Mouse (Mus musculus): Measurements from ENCODE around the gene Tbc1d15. TPM values are rescaled to one million over a fixed set of nuclear protein-coding genes. Genes with fewer than 3 reads are reported as not detected.

Tbc1d15 gene
- polyA plus RNA-seq (2016; fragmentation: Nextera tagmentation; extraction: Ambion mirVana), result 49.0 and 56.9 TPM in 2 replicates

DNA sequence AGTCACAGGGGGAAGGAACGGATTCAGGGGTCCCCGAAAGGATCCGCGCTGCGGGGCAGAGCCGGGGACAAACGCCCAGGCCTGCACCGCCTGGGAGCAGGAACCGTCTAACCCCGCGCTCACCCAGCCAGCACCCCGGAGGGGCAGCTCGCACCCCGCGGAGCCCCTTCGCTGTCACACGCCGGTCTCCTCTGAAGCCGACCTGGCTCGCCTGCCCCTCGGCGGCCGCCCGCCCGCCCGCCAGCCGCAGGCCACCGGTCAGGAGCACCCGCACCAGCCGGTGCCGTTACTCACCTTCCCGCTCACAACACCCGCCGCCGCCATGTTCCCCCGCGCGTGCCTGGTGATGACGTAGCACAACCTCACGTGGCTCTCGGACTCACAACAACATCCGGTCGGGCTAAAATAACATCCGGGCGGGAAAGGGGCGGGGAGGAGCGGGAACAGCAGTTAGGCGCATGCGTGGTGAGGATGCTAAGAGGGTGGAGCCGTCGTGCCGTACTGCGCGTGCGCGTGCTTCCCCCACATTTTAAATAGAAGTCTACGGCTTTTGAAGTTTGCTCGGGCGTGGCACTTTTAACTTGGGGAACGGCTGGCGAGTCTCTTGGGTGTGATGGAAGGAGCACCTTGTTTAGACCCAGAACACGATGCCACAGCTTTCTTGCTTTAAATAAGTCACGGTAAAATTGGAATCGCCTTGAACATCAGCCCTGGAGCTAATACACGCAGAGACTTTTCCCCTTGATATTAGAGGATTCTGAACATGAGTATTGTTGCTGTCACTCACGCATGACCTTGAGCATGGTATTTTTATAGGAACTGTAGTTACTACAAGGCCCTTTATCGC lies at the start of gene Tbc1d15:
Gene Tbc1d15, minus strand, starts transcription at position 380 of the 847 bp plus-strand sequence.
- H3K4me3 ChIP-seq, result peak within 1 kb of the TSS; percentile 96
- peak within 1 kb of the TSS; percentile 90 for H3K27ac ChIP-seq (replicated peaks)
- DNase-seq (ENCODE audit: low spot score), result peak; percentile 99
- H3K4me1 ChIP-seq, result peaks cover 23% of the 10 kb centered on the region
- WGBS, result under 1% methylated on average over 67 of the region's 67 CpGs
- H3K27me3 ChIP-seq (ENCODE audit: low read depth, poor library complexity, severe bottlenecking), result no peaks in the 10 kb centered on the region
- no peaks in the 10 kb centered on the region for H3K36me3 ChIP-seq
- no peaks in the 10 kb centered on the region for H3K9me3 ChIP-seq (replicated peaks)

DNA sequence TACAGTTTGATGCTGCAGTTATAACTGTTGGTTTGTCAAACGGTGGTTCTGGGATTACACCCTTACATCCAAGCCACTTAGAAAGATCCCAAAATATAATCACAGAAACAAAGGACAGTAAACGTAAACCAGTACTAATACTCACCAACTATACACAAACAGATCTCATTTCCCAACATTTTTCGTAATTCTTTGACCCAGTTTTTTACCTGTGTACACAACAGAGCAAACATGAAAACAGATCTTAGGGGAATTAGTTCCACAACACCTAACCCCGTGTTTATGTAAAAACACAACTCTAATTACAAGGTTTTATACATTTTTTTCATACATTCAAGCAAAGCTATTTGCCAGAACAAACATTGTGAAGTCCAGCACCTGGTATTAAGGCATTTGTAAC lies 47.4 kb upstream of the Tbc1d15 start:
- DNase-seq (ENCODE audit: low spot score), result no peak
- 93% methylated on average over 4 of the region's 4 CpGs for WGBS
- no peak overlapping the region for H3K27ac ChIP-seq (replicated peaks)
- no peaks in the 10 kb centered on the region for H3K27me3 ChIP-seq (ENCODE audit: low read depth, poor library complexity, severe bottlenecking)
- H3K9me3 ChIP-seq (replicated peaks), result no peaks in the 10 kb centered on the region
- H3K4me3 ChIP-seq, result no peak overlapping the region
- H3K4me1 ChIP-seq, result no peaks in the 10 kb centered on the region
- H3K36me3 ChIP-seq, result peaks cover 55% of the 10 kb centered on the region

DNA sequence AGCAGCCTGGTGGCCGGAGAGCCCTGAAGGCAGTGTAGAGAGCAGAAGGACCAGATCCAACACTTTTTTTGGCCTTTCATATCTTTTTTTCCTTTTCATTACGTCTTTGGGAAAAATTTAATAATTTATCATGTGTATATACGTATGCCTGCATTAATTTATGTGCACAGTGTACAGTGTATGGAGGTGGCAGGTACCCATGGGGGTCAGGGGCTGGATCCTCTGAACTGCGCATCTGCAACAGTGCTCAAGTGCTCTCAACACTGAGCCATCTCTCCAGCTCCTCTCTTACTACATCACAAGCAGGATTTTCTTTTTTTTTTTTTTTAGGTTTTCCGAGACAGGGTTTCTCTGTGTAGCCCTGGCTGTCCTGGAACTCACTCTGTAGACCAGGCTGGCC lies 46.3 kb upstream of the Tbc1d15 start:
- no peak overlapping the region for H3K4me3 ChIP-seq
- peaks cover 64% of the 10 kb centered on the region for H3K36me3 ChIP-seq

DNA sequence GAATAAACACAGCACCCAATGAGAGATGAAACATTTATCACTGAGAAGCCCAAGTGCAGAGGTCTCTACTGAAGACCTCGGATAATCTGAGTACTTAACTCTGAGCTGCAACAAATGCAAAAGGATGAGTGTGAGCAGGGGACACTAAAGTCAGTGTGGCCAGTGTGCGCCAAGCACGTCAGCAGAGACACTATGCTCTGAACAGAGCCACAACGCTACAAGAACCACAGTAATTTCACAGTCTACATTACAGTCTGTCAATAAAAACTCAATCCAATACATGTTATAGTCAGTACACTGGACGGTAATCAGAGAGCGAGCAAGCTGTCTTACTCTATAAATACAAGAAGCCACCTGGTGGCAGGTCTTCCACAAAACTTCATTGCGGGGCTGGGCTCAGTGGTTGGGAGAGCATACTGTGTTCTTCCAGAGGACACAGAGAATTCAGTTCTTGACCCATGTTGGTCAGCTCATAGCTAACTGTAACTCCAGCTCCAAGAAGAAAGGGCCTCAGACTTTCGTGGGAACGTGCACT lies 45.2 kb upstream of the Tbc1d15 start:
- DNase-seq (ENCODE audit: low spot score), result no peak
- peaks cover 69% of the 10 kb centered on the region for H3K36me3 ChIP-seq
- 91% methylated on average over 9 of the region's 9 CpGs for WGBS

More for the DNA sequence above, 46.3 kb upstream of the Tbc1d15 start:
- Histone ChIP-seq H3K9me3 (replicated peaks) (no peaks in the 10 kb centered on the region), H3K27me3 (ENCODE audit: low read depth, poor library complexity, severe bottlenecking) (no peaks in the 10 kb centered on the region), H3K4me1 (no peaks in the 10 kb centered on the region), H3K27ac (replicated peaks) (no peak overlapping the region)
- WGBS, result 92% methylated on average over 5 of the region's 5 CpGs
- DNase-seq (ENCODE audit: low spot score), result no peak

DNA sequence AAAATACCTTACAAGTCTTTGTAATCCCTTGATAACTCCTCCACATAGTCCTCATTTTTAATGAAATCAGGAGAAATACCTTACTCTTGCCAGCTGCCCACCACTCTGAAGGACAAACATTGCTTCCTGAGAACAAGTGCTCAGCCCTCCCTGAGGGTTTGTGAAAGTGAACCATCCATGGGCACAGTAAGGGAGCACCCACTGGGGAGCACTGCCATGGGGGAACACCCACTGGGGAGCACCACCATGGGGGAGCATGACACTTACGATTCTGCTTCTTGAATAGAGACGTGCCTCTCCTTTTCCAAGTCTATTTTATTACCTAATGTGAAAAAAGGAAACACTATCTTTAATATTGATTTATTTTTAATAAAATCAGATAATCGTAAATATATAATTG lies 43.9 kb upstream of the Tbc1d15 start:
- 95% methylated on average over 3 of the region's 3 CpGs for WGBS
- Histone ChIP-seq H3K9me3 (replicated peaks) (no peaks in the 10 kb centered on the region), H3K27me3 (ENCODE audit: low read depth, poor library complexity, severe bottlenecking) (no peaks in the 10 kb centered on the region), H3K4me3 (no peak overlapping the region), H3K27ac (replicated peaks) (no peak overlapping the region), H3K4me1 (no peaks in the 10 kb centered on the region), H3K36me3 (peaks cover 68% of the 10 kb centered on the region)
- DNase-seq (ENCODE audit: low spot score), result no peak

More for the DNA sequence above, 45.2 kb upstream of the Tbc1d15 start:
- H3K4me1 ChIP-seq, result no peaks in the 10 kb centered on the region
- H3K9me3 ChIP-seq (replicated peaks), result no peaks in the 10 kb centered on the region
- no peaks in the 10 kb centered on the region for H3K27me3 ChIP-seq (ENCODE audit: low read depth, poor library complexity, severe bottlenecking)
- no peak overlapping the region for H3K4me3 ChIP-seq
- no peak overlapping the region for H3K27ac ChIP-seq (replicated peaks)

DNA sequence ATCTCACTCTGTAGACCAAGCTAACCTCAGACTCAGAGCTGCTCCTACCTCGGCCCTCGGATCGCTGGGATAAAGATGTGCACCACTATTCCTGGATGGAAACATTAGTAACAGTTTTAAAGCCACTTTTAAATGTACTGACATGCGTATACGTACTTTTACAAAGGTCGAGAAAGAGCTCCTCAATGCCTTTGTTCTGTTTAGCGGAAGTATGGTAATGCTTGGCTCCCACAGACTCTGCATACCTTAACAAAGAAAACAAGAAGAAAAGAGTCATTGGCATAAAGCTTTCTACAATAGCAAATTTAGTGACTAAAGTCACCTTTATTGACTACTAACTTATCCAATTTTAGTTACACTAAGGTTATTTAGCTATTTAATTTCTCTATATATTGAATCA lies 43.4 kb upstream of the Tbc1d15 start:
- H3K9me3 ChIP-seq (replicated peaks), result no peaks in the 10 kb centered on the region
- peaks cover 68% of the 10 kb centered on the region for H3K36me3 ChIP-seq
- no peak overlapping the region for H3K27ac ChIP-seq (replicated peaks)
- no peaks in the 10 kb centered on the region for H3K27me3 ChIP-seq (ENCODE audit: low read depth, poor library complexity, severe bottlenecking)
- H3K4me1 ChIP-seq, result no peaks in the 10 kb centered on the region
- no peak for DNase-seq (ENCODE audit: low spot score)
- 91% methylated on average over 7 of the region's 7 CpGs for WGBS
- no peak overlapping the region for H3K4me3 ChIP-seq

DNA sequence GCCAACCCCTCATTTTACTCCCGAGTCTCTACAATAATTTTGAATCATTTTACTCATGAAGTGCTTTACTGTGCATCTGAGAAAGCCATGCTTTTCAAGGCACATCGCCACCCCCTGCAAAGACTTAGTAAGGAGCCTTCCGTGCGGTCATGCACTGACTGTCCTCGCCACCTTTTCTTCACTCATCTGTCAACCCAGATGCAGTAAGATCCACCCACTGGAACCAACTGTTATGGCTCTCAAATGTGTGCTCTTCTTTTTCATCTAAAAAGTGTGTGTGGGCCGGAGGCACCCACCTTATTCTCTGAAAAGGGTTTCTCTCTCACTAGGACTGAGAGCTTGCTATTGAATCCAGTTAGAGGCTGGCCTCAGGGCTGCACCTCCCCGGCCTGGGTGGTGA lies 42.7 kb upstream of the Tbc1d15 start:
- no peak overlapping the region for H3K4me3 ChIP-seq
- 93% methylated on average over 7 of the region's 7 CpGs for WGBS
- peaks cover 66% of the 10 kb centered on the region for H3K36me3 ChIP-seq
- H3K27me3 ChIP-seq (ENCODE audit: low read depth, poor library complexity, severe bottlenecking), result no peaks in the 10 kb centered on the region
- H3K4me1 ChIP-seq, result no peaks in the 10 kb centered on the region
- no peaks in the 10 kb centered on the region for H3K9me3 ChIP-seq (replicated peaks)
- DNase-seq (ENCODE audit: low spot score), result no peak
- H3K27ac ChIP-seq (replicated peaks), result no peak overlapping the region

DNA sequence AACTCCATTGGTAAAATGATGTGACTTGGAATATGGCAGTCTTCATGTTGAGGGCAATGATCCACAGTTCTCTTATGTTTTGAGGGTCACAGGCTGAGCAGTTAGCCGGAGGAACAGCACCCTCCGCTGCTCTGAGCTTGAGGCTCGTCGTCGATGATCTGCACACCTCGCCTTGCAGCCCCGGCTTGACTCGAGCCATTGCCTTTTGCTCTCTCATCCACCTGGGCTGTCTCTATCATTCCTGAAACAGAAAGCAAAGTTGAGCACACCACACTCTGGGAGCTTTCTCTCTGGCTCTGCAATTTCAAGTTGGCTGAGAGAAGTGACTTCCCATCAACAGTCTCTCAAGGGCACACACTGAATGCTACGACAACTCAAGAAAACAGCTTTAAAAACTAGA lies 39.4 kb upstream of the Tbc1d15 start:
- H3K27me3 ChIP-seq (ENCODE audit: low read depth, poor library complexity, severe bottlenecking), result no peaks in the 10 kb centered on the region
- H3K4me3 ChIP-seq, result no peak overlapping the region
- H3K27ac ChIP-seq (replicated peaks), result no peak overlapping the region
- no peak for DNase-seq (ENCODE audit: low spot score)
- H3K4me1 ChIP-seq, result no peaks in the 10 kb centered on the region
- H3K9me3 ChIP-seq (replicated peaks), result 0 out of 2 replicates have a peak, but pooled peaks cover 4% of the 10 kb centered on the region
- H3K36me3 ChIP-seq, result peaks cover 82% of the 10 kb centered on the region
- 96% methylated on average over 9 of the region's 9 CpGs for WGBS

DNA sequence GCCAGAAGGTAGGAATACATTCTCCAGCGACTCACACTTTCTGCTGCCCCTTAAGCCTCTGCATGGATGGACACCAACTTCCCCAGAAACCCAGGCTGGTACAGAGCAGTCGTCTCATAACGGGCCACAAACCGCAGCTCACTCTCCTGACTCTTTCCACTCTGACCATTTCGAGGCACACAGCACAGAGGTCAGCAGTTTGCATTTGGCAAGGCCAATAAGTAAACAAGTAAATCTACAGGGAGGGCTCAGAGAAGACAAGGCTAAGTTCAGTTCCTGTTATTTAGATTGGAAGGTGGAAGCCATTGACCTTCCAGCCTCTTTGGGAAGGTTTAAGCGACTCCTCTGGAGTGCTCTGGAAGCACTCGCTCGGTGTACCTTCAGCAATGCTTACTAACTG lies 37.6 kb upstream of the Tbc1d15 start:
- no peaks in the 10 kb centered on the region for H3K27me3 ChIP-seq (ENCODE audit: low read depth, poor library complexity, severe bottlenecking)
- no peak overlapping the region for H3K27ac ChIP-seq (replicated peaks)
- 0 out of 2 replicates have a peak, but pooled peaks cover 4% of the 10 kb centered on the region for H3K9me3 ChIP-seq (replicated peaks)
- DNase-seq (ENCODE audit: low spot score), result no peak
- H3K4me3 ChIP-seq, result no peak overlapping the region
- 90% methylated on average over 8 of the region's 8 CpGs for WGBS
- H3K36me3 ChIP-seq, result peaks cover 69% of the 10 kb centered on the region
- no peaks in the 10 kb centered on the region for H3K4me1 ChIP-seq

DNA sequence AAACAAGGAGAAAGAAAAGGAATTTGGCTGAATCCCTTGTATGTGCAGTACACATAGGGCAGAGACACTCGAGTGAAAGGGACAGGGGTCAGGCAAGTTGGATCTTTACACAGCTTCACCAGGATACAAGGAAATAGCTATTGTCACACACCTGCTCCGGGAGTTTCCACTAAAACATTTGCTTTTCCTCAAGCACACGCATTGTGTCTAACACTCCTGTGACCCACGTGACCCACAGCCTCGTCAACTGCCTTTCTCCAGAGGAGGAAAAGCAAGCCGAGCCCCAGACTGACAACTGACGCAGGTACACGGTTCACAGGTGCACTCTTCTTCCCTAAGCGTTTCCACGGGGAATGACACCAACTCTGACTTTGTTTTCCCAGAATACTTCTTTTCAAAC lies 32.9 kb upstream of the Tbc1d15 start:
- Histone ChIP-seq H3K27ac (replicated peaks) (no peak overlapping the region), H3K4me1 (no peaks in the 10 kb centered on the region), H3K36me3 (peaks cover 27% of the 10 kb centered on the region), H3K9me3 (replicated peaks) (0 out of 2 replicates have a peak, but pooled peaks cover 4% of the 10 kb centered on the region), H3K4me3 (no peak overlapping the region), H3K27me3 (ENCODE audit: low read depth, poor library complexity, severe bottlenecking) (no peaks in the 10 kb centered on the region)
- WGBS, result 84% methylated on average over 10 of the region's 10 CpGs
- no peak for DNase-seq (ENCODE audit: low spot score)

DNA sequence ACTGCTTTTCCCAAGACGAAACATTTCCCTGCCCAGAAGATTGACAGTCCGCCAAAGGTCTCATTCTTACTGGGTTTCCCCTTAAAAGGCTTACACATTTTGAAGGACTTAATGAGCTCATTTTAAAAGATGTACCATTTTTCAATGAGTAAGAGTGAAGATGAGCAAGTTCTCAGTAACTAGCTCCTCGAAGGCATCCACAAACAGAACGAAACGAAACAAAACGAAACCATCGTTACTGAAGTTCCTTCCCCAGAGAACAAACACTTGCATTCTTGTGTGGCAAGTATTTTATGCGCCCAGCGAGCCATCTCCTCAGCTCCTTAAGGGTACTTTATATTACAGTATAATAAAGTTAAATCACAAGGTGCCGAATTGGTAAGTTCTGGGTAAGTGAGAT lies 30.1 kb upstream of the Tbc1d15 start:
- Histone ChIP-seq H3K4me1 (no peaks in the 10 kb centered on the region), H3K27ac (replicated peaks) (no peak overlapping the region), H3K9me3 (replicated peaks) (0 out of 2 replicates have a peak, but pooled peaks cover 1% of the 10 kb centered on the region), H3K27me3 (ENCODE audit: low read depth, poor library complexity, severe bottlenecking) (no peaks in the 10 kb centered on the region), H3K36me3 (peaks cover 5% of the 10 kb centered on the region), H3K4me3 (no peak overlapping the region)
- DNase-seq (ENCODE audit: low spot score), result no peak
- WGBS, result 92% methylated on average over 10 of the region's 10 CpGs

DNA sequence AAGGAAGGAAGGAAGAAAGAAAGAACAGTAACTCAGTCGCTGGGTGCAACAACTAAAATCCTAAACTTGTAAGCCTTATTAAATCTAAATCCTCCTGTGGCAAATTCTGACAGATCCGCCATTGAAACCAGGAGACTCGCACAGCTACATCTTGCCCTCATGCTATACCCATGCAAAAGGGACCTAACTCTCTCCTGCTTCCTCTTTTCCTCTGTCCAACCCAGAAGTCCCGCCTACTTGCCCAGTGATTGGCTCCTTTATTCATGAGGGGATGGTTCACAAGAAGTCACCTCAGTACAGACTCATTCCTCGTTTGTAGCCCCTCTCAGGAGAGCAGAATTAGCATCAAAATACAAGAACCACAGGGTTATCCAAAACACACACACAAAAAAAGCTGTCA lies 20.4 kb upstream of the Tbc1d15 start:
- H3K27me3 ChIP-seq (ENCODE audit: low read depth, poor library complexity, severe bottlenecking), result no peaks in the 10 kb centered on the region
- no peak overlapping the region for H3K4me3 ChIP-seq
- H3K4me1 ChIP-seq, result no peaks in the 10 kb centered on the region
- no peaks in the 10 kb centered on the region for H3K36me3 ChIP-seq
- WGBS, result 60% methylated on average over 5 of the region's 5 CpGs
- H3K9me3 ChIP-seq (replicated peaks), result no peaks in the 10 kb centered on the region
- DNase-seq (ENCODE audit: low spot score), result no peak
- no peak overlapping the region for H3K27ac ChIP-seq (replicated peaks)

All from midbrain, embryonic 10.5 days (tissue).